ENCODE assay signal across 7 mouse cellular contexts in the genomic region with DNA sequence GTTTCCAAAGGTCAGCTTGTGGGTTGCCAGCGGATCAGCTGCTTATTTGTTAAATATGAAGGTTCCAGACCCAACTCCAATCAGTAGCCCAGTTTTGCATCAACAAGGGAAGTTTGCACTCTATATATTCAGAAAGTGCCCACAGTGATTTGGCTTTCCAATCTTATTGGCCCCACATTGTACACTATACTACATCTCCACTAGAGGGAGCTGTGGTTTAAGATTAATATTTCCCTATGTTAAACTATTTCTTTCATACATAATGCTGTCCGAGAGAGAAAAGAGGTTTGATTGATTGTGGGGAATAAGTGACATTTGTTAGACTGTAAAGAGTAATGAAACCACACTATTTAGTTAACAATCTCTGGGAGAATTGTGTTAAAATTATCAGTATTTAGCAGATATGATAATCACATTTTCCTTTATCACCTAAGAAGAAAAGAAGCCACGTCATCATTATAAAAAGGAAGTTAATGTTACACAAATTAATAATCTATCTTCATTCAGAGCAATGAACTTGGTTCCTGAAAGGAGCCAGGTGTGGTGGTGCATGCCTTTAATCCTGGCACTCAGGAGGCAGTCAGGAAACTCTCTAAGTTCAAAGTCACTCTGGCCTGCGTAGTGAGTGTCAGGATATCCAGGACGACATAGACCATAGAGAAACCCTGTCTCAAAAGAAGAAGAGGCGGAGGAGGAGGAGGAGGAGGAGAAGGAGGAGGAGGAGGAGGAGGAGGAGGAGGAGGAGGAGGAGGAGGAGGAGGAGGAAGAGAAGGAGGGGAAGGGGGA. TPM values are rescaled to one million over a fixed set of nuclear protein-coding genes. Genes with fewer than 3 reads are reported as not detected.
A peak's percentile ranks its signal among the peaks of the same experiment; 100 is the strongest.
DNase-seq lines count a peak whose midpoint lies in the region; TF ChIP-seq lines count a peak whose summit lies in the region.

No protein-coding gene starts in this region.

- H3K27ac ChIP-seq in liver, adult 2 months (replicated peaks; ENCODE audit: insufficient read depth, low read depth, low read length): no peak overlapping the region

- H3K79me2 ChIP-seq in liver, adult 2 months (ENCODE audit: control insufficient read depth, insufficient read depth, low read length): no peaks in the 10 kb centered on the region

- no peaks in the 10 kb centered on the region for H3K36me3 ChIP-seq in liver, adult 2 months (ENCODE audit: control insufficient read depth, insufficient read depth, low read length)

- no peak for TF ChIP-seq POLR2A in liver, adult 2 months (IDR thresholded peaks at IDR 0.05; ENCODE audit: extremely low read depth, insufficient read depth, low read length)

- TF ChIP-seq CTCF in liver, adult 2 months (IDR thresholded peaks at IDR 0.05; ENCODE audit: low read depth, low read length): no peak

- H3K4me3 ChIP-seq in liver, adult 2 months (ENCODE audit: insufficient read depth, low read depth, low read length): no peak overlapping the region

- no peak overlapping the region for H3K9ac ChIP-seq in liver, adult 2 months (ENCODE audit: low read depth, low read length)

- intact Hi-C loops in gastrocnemius, postnatal 36 days (cut with DNase I): loop anchor here (2.0 kb wide), 1 partner anchor 82 kb away; no protein-coding TSS in a partner anchor

- H3K4me1 ChIP-seq in liver, adult 2 months (ENCODE audit: control insufficient read depth, insufficient read depth, low read length): no peaks in the 10 kb centered on the region

- WGBS in liver, adult 2 months: 43% methylated on average over 5 of the region's 6 CpGs

- H3K27me3 ChIP-seq in liver, adult 2 months (ENCODE audit: control insufficient read depth, insufficient read depth, low read length): 0 out of 2 replicates have a peak, but pooled peaks cover 3% of the 10 kb centered on the region

- peak; percentile 23 for DNase-seq in liver, adult 2 months (ENCODE audit: extremely low read depth, low read depth, low spot score)
- DNase-seq in liver (no peak), MN1 (ENCODE audit: low spot score) (peak; percentile 66)
- peak; percentile 73 for DNase-seq in embryo, embryonic 10.5 days (ENCODE audit: low spot score)
- peak; percentile 35 for DNase-seq in mesoderm, embryonic 11.5 days (ENCODE audit: low read depth, low spot score)
- DNase-seq in right cerebral cortex, postnatal 36 days (ENCODE audit: low spot score in 2 of 2): no peak
- no peak for DNase-seq in gastrocnemius, postnatal 36 days

RNA-seq across cellular contexts. Expression of a gene that starts 44.8 kb away (rescaled TPM):
- total RNA-seq in liver, adult 2 months (2014; rRNA removed): 12.4 and 16.9 TPM in 2 replicates
- polyA plus RNA-seq in liver, adult 2 months (2012; rRNA removed): 7.3 and 9.0 TPM in 2 replicates
- 10 to 100 TPM; 16.1 to 21.1 TPM for total RNA-seq in gastrocnemius, postnatal 36 days (2021)

RNA-seq across cellular contexts. Expression of a gene that starts 51.4 kb away (rescaled TPM):
- total RNA-seq in liver, adult 2 months (2014; rRNA removed): 0.07 TPM in 1 of 2 replicates, not detected in the other
- 0.02 and 0.04 TPM in 2 replicates for polyA plus RNA-seq in liver, adult 2 months (2012; rRNA removed)
- total RNA-seq in gastrocnemius, postnatal 36 days (2021): under 1 TPM; 0.76 to 0.97 TPM

Comparison
In these comparisons a context has a peak if more than half of its experiments do, and no peak if none do; other contexts are left out.
1. DNase-seq: peak in liver, adult 2 months (single experiment), MN1 (single experiment), embryo, embryonic 10.5 days (single experiment) and mesoderm, embryonic 11.5 days (single experiment); none in liver (single experiment), right cerebral cortex, postnatal 36 days (0 of 2) and gastrocnemius, postnatal 36 days (0 of 2).